Mouse (Mus musculus): ENCODE results near the gene Tesk2. TPM values are rescaled to one million over a fixed set of nuclear protein-coding genes. Genes with fewer than 3 reads are reported as not detected.

Tesk2 gene
- total and polyA plus RNA-seq, 3 experiments = 3.5 to 7.0 (median 5.8) TPM

- H3K4me2 ChIP-seq (ENCODE audit: insufficient read depth, low read depth, poor library complexity, severe bottlenecking) = no peak overlapping the region
- in situ Hi-C loops (cut with MboI; ENCODE audit: low pct_ligation_motif_present, low pct_unique_long_range_greater_than_20kb, low sequenced_read_pairs) = no loop called here
- no peak for TF ChIP-seq E2F4 (IDR thresholded peaks at IDR 0.05; ENCODE audit: insufficient replicate concordance, low read depth, low read length)
- no peak for TF ChIP-seq ZKSCAN1 (IDR thresholded peaks at IDR 0.05; ENCODE audit: borderline replicate concordance, low read depth, low read length)
- no peak for TF ChIP-seq JUN (IDR thresholded peaks at IDR 0.05; ENCODE audit: insufficient read depth, low read depth, low read length)
- TF ChIP-seq SIN3A (IDR thresholded peaks at IDR 0.05; ENCODE audit: low read length) = no peak
- no peak for TF ChIP-seq TBP (conservative IDR thresholded peaks at IDR 0.05; ENCODE audit: low read depth, low read length)
- no peak for TF ChIP-seq POLR2AphosphoS2 (IDR thresholded peaks at IDR 0.05; ENCODE audit: low read depth, low read length)
- TF ChIP-seq SMC3 (IDR thresholded peaks at IDR 0.05; ENCODE audit: low read depth, low read length) = no peak
- no peak for TF ChIP-seq ELF1 (IDR thresholded peaks at IDR 0.05; ENCODE audit: low read depth, low read length)
- TF ChIP-seq MXI1 (IDR thresholded peaks at IDR 0.05; ENCODE audit: low read depth, low read length) = no peak
- TF ChIP-seq ETS1 (conservative IDR thresholded peaks at IDR 0.05; ENCODE audit: low read depth, low read length) = no peak
- no peak for TF ChIP-seq KAT2A (IDR thresholded peaks at IDR 0.05; ENCODE audit: insufficient replicate concordance, low read length)
- TF ChIP-seq USF1 (IDR thresholded peaks at IDR 0.05; ENCODE audit: low read depth, low read length) = no peak
- no peak for TF ChIP-seq NRF1 (IDR thresholded peaks at IDR 0.05; ENCODE audit: low read depth, low read length)
- no peak for TF ChIP-seq JUND (conservative IDR thresholded peaks at IDR 0.05; ENCODE audit: low read depth, low read length)
- no peak for TF ChIP-seq CTCF (conservative IDR thresholded peaks at IDR 0.05 in 1 of 2, IDR thresholded peaks at IDR 0.05 in 1 of 2; ENCODE audit: low read depth in 2 of 2, low read length in 2 of 2)
- H3K9ac ChIP-seq (ENCODE audit: insufficient read depth, low read depth) = no peak overlapping the region
- H3K4me3 ChIP-seq (replicated peaks in 1 of 3; ENCODE audit: low read depth in 2 of 3, low read length in 2 of 3, poor library complexity in 1 of 3) = no peak overlapping the region
- peaks cover 5 to 18% of the 10 kb centered on the region in 2 experiments for H3K4me1 ChIP-seq (ENCODE audit: control insufficient read depth in 1 of 2, insufficient read depth in 2 of 2)
- dilution Hi-C loops (cut with MboI; ENCODE audit: extremely low pct_ligation_motif_present, extremely low pct_unique_long_range_greater_than_20kb, low sequenced_read_pairs) = no loop called here
- H3K36me3 ChIP-seq (replicated peaks in 1 of 2; ENCODE audit: control insufficient read depth in 1 of 2, insufficient read depth in 1 of 2, low read length in 1 of 2) = peaks cover 0 to 2% of the 10 kb centered on the region in 2 experiments
- H3K27me3 ChIP-seq (replicated peaks) = no peaks in the 10 kb centered on the region
- H3K9me3 ChIP-seq (replicated peaks; ENCODE audit: low read length) = no peaks in the 10 kb centered on the region
- DNase-seq (ENCODE audit: extremely low read depth) = no peak
- H3K79me2 ChIP-seq (replicated peaks; ENCODE audit: control insufficient read depth, extremely low read depth, insufficient read depth, poor library complexity, severe bottlenecking) = peaks cover 4% of the 10 kb centered on the region; the same call in 1 of the 2 replicates
- H3K27ac ChIP-seq (ENCODE audit: insufficient read depth, low read depth) = no peak overlapping the region
Observed at GRCm38 (mm10) chr4:116725444-116725843, 4.7 kb downstream of the Tesk2 start.

GRCm38 (mm10) chr4:116727401-116727800, 6.7 kb downstream of the Tesk2 start:
- H3K4me2 ChIP-seq (ENCODE audit: insufficient read depth, low read depth, poor library complexity, severe bottlenecking) = no peak overlapping the region
- dilution Hi-C loops (cut with MboI; ENCODE audit: extremely low pct_ligation_motif_present, extremely low pct_unique_long_range_greater_than_20kb, low sequenced_read_pairs) = no loop called here
- in situ Hi-C loops (cut with MboI; ENCODE audit: low pct_ligation_motif_present, low pct_unique_long_range_greater_than_20kb, low sequenced_read_pairs) = no loop called here

More at GRCm38 (mm10) chr4:116727401-116727800, 6.7 kb downstream of the Tesk2 start:
- no peak overlapping the region for H3K9ac ChIP-seq (ENCODE audit: insufficient read depth, low read depth)
- no peak for DNase-seq (ENCODE audit: extremely low read depth)
- no peak overlapping the region for H3K27ac ChIP-seq (ENCODE audit: insufficient read depth, low read depth)
- H3K36me3 ChIP-seq (replicated peaks in 1 of 2; ENCODE audit: control insufficient read depth in 1 of 2, insufficient read depth in 1 of 2, low read length in 1 of 2) = peaks cover 0 to 2% of the 10 kb centered on the region in 2 experiments
- no peaks in the 10 kb centered on the region for H3K27me3 ChIP-seq (replicated peaks)
- H3K4me1 ChIP-seq (ENCODE audit: control insufficient read depth in 1 of 2, insufficient read depth in 2 of 2) = peaks cover 3 to 10% of the 10 kb centered on the region in 2 experiments; a peak in 3 of 4 replicates
- H3K4me3 ChIP-seq (replicated peaks in 1 of 3; ENCODE audit: low read depth in 2 of 3, low read length in 2 of 3, poor library complexity in 1 of 3) = no peak overlapping the region
- no peaks in the 10 kb centered on the region for H3K9me3 ChIP-seq (replicated peaks; ENCODE audit: low read length)
- TF ChIP-seq SIN3A (IDR thresholded peaks at IDR 0.05; ENCODE audit: low read length) (no peak), NRF1 (IDR thresholded peaks at IDR 0.05; ENCODE audit: low read depth, low read length) (no peak)
- H3K79me2 ChIP-seq (replicated peaks; ENCODE audit: control insufficient read depth, extremely low read depth, insufficient read depth, poor library complexity, severe bottlenecking) = peaks cover 4% of the 10 kb centered on the region; the same call in 1 of the 2 replicates
